Mouse (Mus musculus) monocyte, adult 5-6 weeks (primary cell): ENCODE measurements at regions not wholly inside any gene's neighbourhood (a gene's known extent, or its start where the extent isn't known, plus 50 kb on each side); places are given as distances from the start of the nearest gene placed in this dataset.

Experiments used
- ATAC-seq: fragments of 153-309, 156-312 bp; replicated peaks from 2 replicates; pipeline ENCODE4 v1.8.0; 2017; ENCODE audit warnings: mild to moderate bottlenecking; ENCODE audit not compliant: low TSS enrichment, insufficient number of reproducible peaks, severe bottlenecking, poor library complexity, low FRiP score

- no peak for ATAC-seq
Observed at GRCm38 (mm10) chrX:19112753-19113152, 368.4 kb downstream of the Tex13c3 start.

GRCm38 (mm10) chrX:19102911-19103310 lies 378.2 kb downstream of the Tex13c3 start:
- no peak for ATAC-seq

GRCm38 (mm10) chrX:19095960-19096359 lies 385.2 kb downstream of the Tex13c3 start:
- no peak for ATAC-seq

- no peak for ATAC-seq
Observed at GRCm38 (mm10) chrX:19084435-19084834, 396.7 kb downstream of the Tex13c3 start.

- no peak for ATAC-seq
Observed at GRCm38 (mm10) chrX:19080021-19080420, 401.1 kb downstream of the Tex13c3 start.
